Mouse (Mus musculus) spleen, embryonic (tissue): ENCODE measurements at regions not wholly inside any gene's neighbourhood (a gene's known extent, or its start where the extent isn't known, plus 50 kb on each side); places are given as distances from the start of the nearest gene placed in this dataset.

Source experiments
- CTCF ChIA-PET: fragments of 350-600 bp; sonication (Branson Sonifier 250); formaldehyde crosslinking; loops from one replicate; lab custom pipeline; 2022; lab: Charles Lee

DNA sequence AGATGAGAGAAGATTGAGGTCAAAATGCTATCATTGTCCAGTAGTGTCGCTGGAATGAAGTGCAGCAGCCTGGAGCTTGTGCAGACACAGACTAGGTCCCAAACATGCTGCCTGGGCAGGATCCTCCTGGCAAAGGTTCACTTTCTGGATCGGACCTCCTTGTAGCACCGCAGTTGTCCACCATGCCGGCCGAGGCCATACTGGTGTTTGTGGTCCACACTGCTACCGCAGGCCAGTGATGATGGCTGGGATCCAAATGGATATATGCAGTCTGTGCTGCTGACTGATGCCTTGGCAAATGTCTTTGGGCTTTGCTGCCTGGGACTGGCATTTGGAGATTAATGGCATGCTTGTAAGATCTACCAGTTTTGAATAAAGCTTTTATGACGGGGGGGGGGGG is 174.5 kb upstream of the Tas2r134 start:
- CTCF ChIA-PET, result interaction anchor here (0.7 kb wide), 1 partner anchor 9 kb away, joined by 3 read pairs; no protein-coding TSS in a partner anchor

- CTCF ChIA-PET, result interaction anchor here (0.6 kb wide), 1 partner anchor 42 kb away, joined by 3 read pairs; no protein-coding TSS in a partner anchor
These were observed 179.2 kb upstream of the Tas2r134 start for GRCm38 (mm10) chr2:51448121-51448520.

DNA sequence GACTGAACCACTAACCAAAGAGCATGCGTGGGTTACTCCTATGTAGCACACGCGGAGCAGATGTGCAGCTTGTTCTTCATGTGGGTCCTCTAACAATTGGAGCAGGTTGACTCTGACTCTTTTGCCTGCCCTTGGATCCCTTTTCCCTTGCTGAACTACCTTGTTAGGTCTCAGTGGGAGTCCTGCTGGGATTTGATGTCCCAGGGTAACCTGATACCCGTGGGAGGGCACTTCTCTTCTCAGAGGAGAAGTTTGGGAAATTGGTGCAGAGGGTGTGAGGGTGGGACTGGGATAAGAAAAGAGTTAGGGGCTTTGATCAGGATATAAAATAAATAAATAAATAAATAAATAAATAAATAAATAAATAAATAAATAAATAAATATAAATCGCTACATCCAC is 179.7 kb upstream of the Tas2r134 start:
- CTCF ChIA-PET, result interaction anchor here (0.6 kb wide), 1 partner anchor 42 kb away, joined by 3 read pairs; no protein-coding TSS in a partner anchor

DNA sequence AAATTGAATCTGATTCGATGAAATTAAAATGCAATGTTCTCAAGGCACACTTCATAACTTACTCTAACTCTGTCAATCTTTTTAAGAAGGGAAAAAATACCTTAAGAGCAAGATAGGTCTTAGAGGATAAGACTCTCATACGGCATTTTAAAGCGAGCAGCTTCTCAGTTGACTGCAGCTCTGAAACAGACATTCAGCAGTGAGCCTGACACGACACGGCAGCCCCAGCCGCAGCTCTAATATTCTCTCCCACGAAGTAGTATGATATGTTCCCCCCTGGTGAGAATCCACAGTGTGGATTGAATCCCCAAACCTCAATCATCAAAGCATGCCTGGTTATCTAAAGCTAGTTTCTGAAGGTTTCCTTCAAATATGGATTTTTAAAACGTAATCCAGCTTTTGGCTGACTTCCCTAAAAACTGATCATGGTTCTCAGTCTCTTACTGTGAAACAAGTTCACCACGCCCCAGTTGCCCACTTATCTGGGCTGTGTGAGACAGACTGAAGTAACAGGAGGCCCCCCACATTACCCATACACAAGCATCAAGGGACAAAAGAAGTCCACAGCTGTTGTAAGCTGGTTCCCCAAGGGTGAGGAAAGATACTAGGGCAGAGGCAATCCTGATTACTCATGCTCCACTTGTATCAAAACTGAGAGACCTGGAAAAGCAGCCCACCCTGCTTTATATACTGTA is 182.8 kb upstream of the Tas2r134 start:
- CTCF ChIA-PET, result no interaction called here

DNA sequence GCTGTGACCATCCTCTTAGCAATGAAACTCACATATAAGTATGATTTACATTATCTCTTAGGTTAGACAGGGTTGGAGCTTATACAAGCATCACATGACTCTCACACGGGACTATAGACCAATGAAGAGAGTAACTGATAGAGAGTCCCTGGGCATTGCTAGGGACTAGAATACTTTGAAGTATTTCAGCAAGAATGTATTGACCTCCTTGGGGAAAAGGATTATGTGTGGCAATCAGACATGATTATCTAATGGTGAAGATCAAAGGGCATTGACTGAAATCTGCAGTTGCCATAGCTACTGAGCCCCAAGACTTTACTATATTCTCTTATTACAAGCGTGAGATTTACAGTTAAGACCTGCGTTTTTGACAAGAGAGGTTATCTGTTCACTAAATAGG is 183.4 kb upstream of the Tas2r134 start:
- CTCF ChIA-PET, result no interaction called here

- CTCF ChIA-PET, result no interaction called here
These were observed 188.3 kb upstream of the Tas2r134 start for GRCm38 (mm10) chr2:51439047-51439446.

DNA sequence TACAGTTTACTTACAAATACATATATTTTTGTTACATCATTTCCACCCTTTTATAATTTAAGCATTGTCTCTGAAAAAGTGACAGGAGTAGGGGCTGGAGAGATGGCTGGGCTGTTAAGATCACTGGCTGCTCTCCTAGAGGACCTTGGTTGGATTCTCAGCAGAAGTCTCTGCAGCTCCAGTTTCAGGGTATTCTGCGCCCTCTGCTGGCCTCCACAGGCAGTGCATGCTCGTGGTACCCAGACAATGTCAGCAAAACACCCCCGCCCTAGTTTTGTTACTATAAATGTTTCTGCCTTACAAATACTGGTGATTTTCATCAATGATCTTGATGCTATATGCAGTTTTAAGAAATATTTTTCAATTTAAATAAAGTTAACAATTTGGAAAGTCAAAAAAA is 190.7 kb upstream of the Tas2r134 start:
- CTCF ChIA-PET, result no interaction called here

DNA sequence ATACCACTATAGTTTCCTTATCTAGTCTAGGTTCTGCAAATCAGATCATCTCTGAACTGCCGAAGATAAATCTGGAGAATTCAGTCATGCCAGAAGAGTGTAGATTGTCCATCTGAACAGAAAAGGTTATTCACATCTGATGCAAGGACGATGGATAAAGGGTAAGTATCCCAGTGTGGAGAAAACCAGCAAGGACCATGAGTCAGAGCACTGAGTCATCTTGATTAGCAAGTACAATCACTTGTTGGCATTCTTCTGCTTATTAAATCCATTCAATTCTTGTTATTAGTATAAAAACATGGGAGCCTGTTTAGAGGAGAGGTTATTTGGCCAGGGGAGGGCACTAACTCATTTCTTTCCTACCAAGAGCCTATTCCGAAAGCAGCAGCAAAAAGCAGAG is 195.7 kb upstream of the Tas2r134 start:
- CTCF ChIA-PET, result no interaction called here

- CTCF ChIA-PET, result interaction anchor here (0.5 kb wide), 1 partner anchor 621 kb away, joined by 3 read pairs; no protein-coding TSS in a partner anchor
These were observed 197.6 kb upstream of the Tas2r134 start for GRCm38 (mm10) chr2:51429716-51430115.

DNA sequence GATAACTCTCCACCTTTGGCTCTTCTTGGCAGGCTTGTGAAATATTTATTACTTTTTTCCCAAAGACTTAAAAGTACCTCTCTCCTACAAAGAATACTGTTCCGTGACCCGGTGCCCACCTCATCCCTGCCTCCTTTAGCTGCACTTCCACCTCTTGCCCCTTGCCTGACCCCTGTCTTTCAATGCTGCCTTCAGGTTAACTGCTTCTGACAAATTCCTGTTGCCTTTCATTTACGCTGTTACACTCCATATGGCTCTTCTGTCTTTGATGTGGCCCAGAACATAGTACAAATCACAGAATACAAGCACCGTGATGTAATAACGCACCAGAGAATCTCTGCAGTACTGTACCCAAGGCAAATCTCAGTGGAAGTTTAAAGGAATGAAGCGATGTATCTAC is 204.9 kb upstream of the Tas2r134 start:
- CTCF ChIA-PET, result no interaction called here

- CTCF ChIA-PET, result no interaction called here
These were observed 209.2 kb upstream of the Tas2r134 start for GRCm38 (mm10) chr2:51417908-51418690.

GRCm38 (mm10) chr2:51388390-51388789 is 238.9 kb upstream of the Tas2r134 start:
- CTCF ChIA-PET, result no interaction called here

GRCm38 (mm10) chr2:51387136-51387535 is 238.2 kb upstream of the Rnd3 start:
- CTCF ChIA-PET, result no interaction called here

- CTCF ChIA-PET, result no interaction called here
These were observed 227.7 kb upstream of the Rnd3 start for GRCm38 (mm10) chr2:51376597-51376996.

DNA sequence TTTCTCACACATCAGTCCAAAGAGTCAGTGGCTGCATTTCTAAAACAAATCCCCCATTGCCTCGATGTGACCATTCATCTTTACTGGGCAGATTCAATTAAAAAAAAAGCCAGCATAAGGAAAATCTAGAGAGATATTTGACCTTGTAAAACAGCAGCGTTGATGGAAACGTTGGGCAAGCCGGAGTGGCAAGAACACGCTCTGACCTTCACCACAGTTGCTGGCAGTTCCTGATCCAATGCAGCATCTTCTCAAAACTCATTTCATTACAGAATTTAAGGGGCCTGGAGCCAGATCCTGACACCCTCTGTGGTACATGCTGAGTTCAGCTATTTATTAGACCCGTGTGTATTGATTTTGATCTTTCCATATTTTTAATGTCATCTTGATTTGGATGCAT is 225.7 kb upstream of the Rnd3 start:
- CTCF ChIA-PET, result no interaction called here

GRCm38 (mm10) chr2:51372771-51373170 is 223.9 kb upstream of the Rnd3 start:
- CTCF ChIA-PET, result no interaction called here

DNA sequence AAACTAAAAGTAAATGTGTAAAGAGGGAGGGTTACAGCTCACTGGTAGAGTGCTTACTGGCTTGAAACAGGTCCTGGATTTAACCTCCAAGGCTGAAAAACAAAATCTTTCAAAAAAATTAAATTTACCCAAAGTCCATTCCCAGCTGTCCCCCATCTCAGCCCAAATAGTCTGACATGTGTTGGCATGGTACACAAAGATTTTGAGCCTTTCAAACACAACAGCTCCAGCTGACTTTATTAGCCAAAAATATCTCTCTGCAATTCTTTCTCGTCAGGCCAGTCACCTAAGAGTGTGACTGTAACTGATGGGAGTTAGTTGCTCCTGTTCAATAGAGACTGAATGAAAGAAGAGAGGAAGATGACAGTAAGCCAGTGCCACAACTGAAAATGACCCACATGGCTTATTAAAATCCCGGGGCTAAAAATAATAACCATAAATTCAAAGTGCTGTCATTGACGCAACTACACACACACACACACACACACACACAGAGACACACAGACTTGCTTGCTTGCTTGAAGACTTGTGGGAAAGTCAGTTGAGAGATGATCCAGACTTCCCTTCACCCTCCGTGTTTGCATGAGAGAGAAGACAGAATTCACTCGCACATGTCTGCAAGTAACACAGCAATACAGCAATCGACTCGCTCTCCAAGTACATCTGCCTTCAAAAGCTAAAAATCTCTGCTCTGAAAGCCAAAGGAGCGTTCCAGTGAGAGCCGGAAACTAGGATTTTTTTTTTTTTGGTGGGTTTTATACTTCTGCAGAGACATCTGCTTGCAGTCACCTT is 214.1 kb upstream of the Rnd3 start:
- CTCF ChIA-PET, result interaction anchor here (0.7 kb wide), 2 partner anchors 9 to 869 kb away, joined by 4 to 7 read pairs; no protein-coding TSS in a partner anchor

DNA sequence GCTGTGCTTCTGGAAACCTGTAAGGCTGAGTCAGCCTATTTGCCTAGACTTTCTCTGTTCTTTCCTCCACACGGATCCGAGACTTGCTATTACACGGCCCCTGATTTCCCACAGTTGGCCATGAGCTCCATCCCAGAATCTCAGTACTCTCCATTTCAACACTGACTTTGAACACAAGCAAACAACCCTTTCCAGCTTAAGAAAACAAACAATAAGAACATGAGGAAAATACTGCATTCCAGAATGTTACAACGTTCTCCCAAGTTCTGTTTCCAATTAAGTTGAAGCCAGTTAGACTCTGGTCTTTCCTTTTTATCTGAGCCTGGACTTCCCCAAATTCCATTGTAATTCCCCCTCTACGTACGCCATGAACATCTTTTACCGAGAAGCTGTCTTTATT is 206.4 kb upstream of the Rnd3 start:
- CTCF ChIA-PET, result no interaction called here

- CTCF ChIA-PET, result no interaction called here
These were observed 205.9 kb upstream of the Rnd3 start for GRCm38 (mm10) chr2:51354800-51355199.

DNA sequence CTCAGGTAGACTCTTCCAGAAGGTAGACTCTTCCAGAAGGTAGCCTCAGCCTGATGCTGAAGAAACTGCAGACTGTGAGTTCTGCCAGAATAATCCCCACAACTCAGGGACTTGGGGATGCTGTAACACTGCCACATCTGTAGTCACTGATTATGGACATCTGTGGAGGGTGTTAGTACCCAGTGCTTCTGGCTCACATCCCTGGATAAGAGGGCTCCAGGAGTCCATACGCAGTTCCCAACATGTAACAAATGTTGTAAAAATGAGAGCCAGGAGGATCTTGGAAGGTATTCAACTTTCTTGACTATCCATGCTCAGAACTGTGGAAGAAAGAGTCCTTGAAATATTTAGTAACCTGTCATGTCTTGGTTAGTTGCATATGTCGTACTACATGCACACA is 200.7 kb upstream of the Rnd3 start:
- CTCF ChIA-PET, result no interaction called here

GRCm38 (mm10) chr2:51348774-51349173 is 199.9 kb upstream of the Rnd3 start:
- CTCF ChIA-PET, result no interaction called here

GRCm38 (mm10) chr2:51347086-51347485 is 198.2 kb upstream of the Rnd3 start:
- CTCF ChIA-PET, result no interaction called here
